22 mouse cellular contexts compared by ENCODE assay signal in the genomic region with DNA sequence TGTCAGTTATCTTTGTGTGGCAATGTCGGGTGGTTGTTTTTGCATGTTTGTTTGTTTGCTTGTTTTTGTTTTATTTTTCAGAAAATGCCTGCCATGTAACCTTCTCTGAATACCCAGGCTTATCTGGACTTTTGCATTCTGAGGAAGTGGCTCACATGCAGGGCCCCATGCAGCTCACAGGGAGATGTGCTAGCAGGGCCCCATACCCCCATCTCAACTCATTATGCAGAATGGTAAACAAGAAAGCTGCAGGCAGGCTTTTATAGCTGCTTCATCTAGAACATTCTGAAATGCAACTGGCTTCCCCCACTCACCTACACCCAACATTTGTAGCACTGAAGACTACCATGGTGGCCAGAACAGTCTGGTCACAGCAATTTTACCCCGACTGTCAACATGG.
DNase-seq lines count a peak whose midpoint lies in the region; ATAC-seq and TF ChIP-seq lines count a peak whose summit lies in the region.
"Had no signal": no experiment of that assay in that cellular context is flagged by ENCODE, and none has a peak within 500 bp of the region (broad histone marks: within the 10 kb centered on the region; RNA-seq: fewer than 3 reads in every experiment).

No protein-coding gene starts in this region.

- H3K9me3 ChIP-seq in heart, embryonic 10.5 days: no peaks in the 10 kb centered on the region
- H3K9me3 ChIP-seq in lung, embryonic 14.5 days (ENCODE audit: low read depth, low read length): peaks cover 3% of the 10 kb centered on the region; the same call in 1 of the 2 replicates
- H3K9me3 ChIP-seq in embryonic facial prominence, embryonic 10.5 days: no peaks in the 10 kb centered on the region; the same call in 1 of the 2 replicates
- H3K9me3 ChIP-seq: embryonic facial prominence, embryonic 13.5 days; neural tube, embryonic 13.5 days had no signal

- no peak for TF ChIP-seq CTCF in lung, embryonic 14.5 days (IDR thresholded peaks at IDR 0.05; ENCODE audit: low read depth)

- H3K36me3 ChIP-seq in heart, embryonic 10.5 days: no peaks in the 10 kb centered on the region
- no peaks in the 10 kb centered on the region for H3K36me3 ChIP-seq in lung, embryonic 14.5 days (ENCODE audit: insufficient read depth)
- H3K36me3 ChIP-seq in embryonic facial prominence, embryonic 10.5 days (replicated peaks): no peaks in the 10 kb centered on the region
- H3K36me3 ChIP-seq: embryonic facial prominence, embryonic 13.5 days; heart, embryonic 13.5 days; midbrain, embryonic 13.5 days; neural tube, embryonic 13.5 days had no signal

- H3K9ac ChIP-seq in lung, embryonic 14.5 days: no peak overlapping the region
- H3K9ac ChIP-seq: embryonic facial prominence, embryonic 13.5 days; midbrain, embryonic 13.5 days; neural tube, embryonic 13.5 days had no signal

- no peak for DNase-seq in heart, embryonic 10.5 days (ENCODE audit: low spot score)
- no peak for DNase-seq in heart, adult 9 months (ENCODE audit: low spot score in 2 of 2)
- no peak for DNase-seq in lung, embryonic 14.5 days
- DNase-seq in lung, postnatal 36 days: no peak
- DNase-seq in CD4-positive helper T cell, adult 2 months (ENCODE audit: low read depth, low spot score): peak; percentile 14
- no peak for DNase-seq in embryonic facial prominence, embryonic 10.5 days (ENCODE audit: low spot score)
- DNase-seq in thymus, postnatal 0 days (ENCODE audit: low spot score): no peak
- no peak for DNase-seq in heart, adult 8-10 months (ENCODE audit: low spot score)
- DNase-seq: adrenal gland, postnatal 10 days; cerebellum, adult 9-11 months; gastrocnemius, adult 2 months; kidney, adult 8-10 months; liver; right cerebral cortex, adult 18-20 months; thymus, adult 18-20 months had no signal

- no peak for ATAC-seq in lung, embryonic 14.5 days (ENCODE audit: insufficient read depth)
- ATAC-seq: hindbrain, postnatal 0 days; midbrain, embryonic 13.5 days; Patski had no signal

- WGBS in heart, embryonic 10.5 days: 84% methylated on average over 2 of the region's 2 CpGs
- WGBS in lung, embryonic 14.5 days: 78% methylated on average over 2 of the region's 2 CpGs
- WGBS in embryonic facial prominence, embryonic 10.5 days: 89% methylated on average over 2 of the region's 2 CpGs

- peak overlapping the region; percentile 57; the same call in 1 of the 2 replicates for H3K27ac ChIP-seq in heart, embryonic 10.5 days
- H3K27ac ChIP-seq in lung, embryonic 14.5 days (ENCODE audit: low read depth): peak overlapping the region; percentile 92
- H3K27ac ChIP-seq in embryonic facial prominence, embryonic 10.5 days (replicated peaks): 0 out of 2 replicates have a peak overlapping the region, but pooled peaks have one; percentile 16
- H3K27ac ChIP-seq: embryonic facial prominence, embryonic 13.5 days; hindbrain, postnatal 0 days; layer of hippocampus, adult 2 months; midbrain, embryonic 13.5 days; neural tube, embryonic 13.5 days had no signal

- no peak overlapping the region for H3K4me3 ChIP-seq in heart, embryonic 10.5 days
- H3K4me3 ChIP-seq in lung, embryonic 14.5 days (ENCODE audit: low read depth, low read length): no peak overlapping the region
- H3K4me3 ChIP-seq in embryonic facial prominence, embryonic 10.5 days: no peak overlapping the region
- H3K4me3 ChIP-seq: embryonic facial prominence, embryonic 13.5 days; gastrocnemius, adult 2 months; heart, embryonic 13.5 days; layer of hippocampus, adult 2 months; midbrain, embryonic 13.5 days; neural tube, embryonic 13.5 days had no signal

- H3K4me1 ChIP-seq in heart, embryonic 10.5 days: peaks cover 60% of the 10 kb centered on the region
- H3K4me1 ChIP-seq in lung, embryonic 14.5 days (ENCODE audit: insufficient read depth): peaks cover 50% of the 10 kb centered on the region
- peaks cover 69% of the 10 kb centered on the region for H3K4me1 ChIP-seq in embryonic facial prominence, embryonic 10.5 days

- H3K27me3 ChIP-seq in heart, embryonic 10.5 days (ENCODE audit: insufficient read depth, poor library complexity, severe bottlenecking): no peaks in the 10 kb centered on the region
- no peaks in the 10 kb centered on the region for H3K27me3 ChIP-seq in lung, embryonic 14.5 days (ENCODE audit: insufficient read depth, low read length)
- H3K27me3 ChIP-seq in embryonic facial prominence, embryonic 10.5 days (replicated peaks; ENCODE audit: low read depth, poor library complexity, severe bottlenecking): no peaks in the 10 kb centered on the region
- H3K27me3 ChIP-seq: embryonic facial prominence, embryonic 13.5 days; heart, embryonic 13.5 days; midbrain, embryonic 13.5 days; neural tube, embryonic 13.5 days; Patski had no signal

- H3K4me2 ChIP-seq in lung, embryonic 14.5 days: no peak overlapping the region
- H3K4me2 ChIP-seq: embryonic facial prominence, embryonic 13.5 days; heart, embryonic 13.5 days; midbrain, embryonic 13.5 days; neural tube, embryonic 13.5 days had no signal

Comparison
In these comparisons a context has a peak if more than half of its experiments do, and no peak if none do; other contexts are left out.
1. H3K27ac ChIP-seq: peak in every context shown above with its lines; median percentile 92 in lung, embryonic 14.5 days; 57 in heart, embryonic 10.5 days; 16 in embryonic facial prominence, embryonic 10.5 days.